Mouse (Mus musculus) stomach, postnatal 0 days (tissue): ENCODE results near the gene Tmprss13.

Experiments used
- CTCF ChIP-seq: IDR thresholded peaks from 2 replicates; pipeline ENCODE4 v1.5.1; 2016; ENCODE audit warnings: antibody characterized with exemption, low read depth, mild to moderate bottlenecking, moderate library complexity
- EP300 ChIP-seq: optimal IDR thresholded peaks from 2 replicates; pipeline ENCODE3; 2016; ENCODE audit warnings: antibody characterized with exemption

GRCm38 (mm10) chr9:45362051-45362461, 43.2 kb downstream of the Tmprss13 start:
- TF ChIP-seq CTCF, result no peak
- no peak for TF ChIP-seq EP300
